Mouse (Mus musculus): ENCODE results near the gene Tspyl2. TPM values are rescaled to one million over a fixed set of nuclear protein-coding genes. Genes with fewer than 3 reads are reported as not detected.
"Not testable (repeated sequence)": the region's sequence is repeated elsewhere in the genome, so short reads cannot be mapped to it uniquely, and the experiment has no call there.

Gene Tspyl2
- polyA plus RNA-seq, 1 experiment from 2014 or later, result 22.4 TPM

DNA sequence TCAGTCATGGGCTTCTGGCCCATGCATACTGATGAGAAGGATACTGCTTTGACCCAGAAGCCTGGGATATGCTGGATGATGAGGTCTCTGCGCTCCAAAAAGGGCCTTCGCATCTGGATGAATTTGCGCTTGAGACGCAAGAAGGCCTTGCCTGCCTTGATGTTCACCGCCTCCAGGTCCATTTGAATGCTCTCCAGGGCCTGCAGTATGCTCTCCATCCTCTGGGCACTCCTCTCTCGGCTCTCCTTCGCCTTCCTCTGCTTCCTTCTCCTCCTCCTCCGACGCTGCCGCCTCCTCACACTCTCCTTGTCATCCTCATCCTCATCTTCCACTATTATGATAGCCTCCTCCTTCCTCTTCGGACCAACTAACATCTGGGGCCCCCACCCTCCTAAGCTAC, 729 bp downstream of the Tspyl2 start:
- H3K4me2 ChIP-seq (ENCODE audit: low read depth, low read length), result peak overlapping the region; percentile 58
- H3K4me1 ChIP-seq (ENCODE audit: control insufficient read depth, insufficient read depth, low read length), result 0 out of 2 replicates have a peak, but pooled peaks cover 5% of the 10 kb centered on the region
- H3K4me3 ChIP-seq (ENCODE audit: low read depth, low read length), result peak overlapping the region; percentile 59
- ATAC-seq (ENCODE audit: low read depth) (no peak), DNase-seq (ENCODE audit: low spot score) (peak; percentile 2)
- H3K9me3 ChIP-seq (ENCODE audit: control insufficient read depth, low read length), result no peaks in the 10 kb centered on the region
- WGBS, result 42% methylated on average over 8 of the region's 11 CpGs
- H3K9ac ChIP-seq (ENCODE audit: low read depth, low read length), result peak overlapping the region; percentile 85
- H3K27me3 ChIP-seq (replicated peaks; ENCODE audit: control insufficient read depth, insufficient read depth, low read length), result peaks cover 58% of the 10 kb centered on the region
- peak overlapping the region; percentile 83 for H3K27ac ChIP-seq (replicated peaks; ENCODE audit: low read depth, low read length)
- peaks cover 23% of the 10 kb centered on the region; the same call in 1 of the 2 replicates for H3K36me3 ChIP-seq (ENCODE audit: control insufficient read depth, insufficient read depth, low read length)

DNA sequence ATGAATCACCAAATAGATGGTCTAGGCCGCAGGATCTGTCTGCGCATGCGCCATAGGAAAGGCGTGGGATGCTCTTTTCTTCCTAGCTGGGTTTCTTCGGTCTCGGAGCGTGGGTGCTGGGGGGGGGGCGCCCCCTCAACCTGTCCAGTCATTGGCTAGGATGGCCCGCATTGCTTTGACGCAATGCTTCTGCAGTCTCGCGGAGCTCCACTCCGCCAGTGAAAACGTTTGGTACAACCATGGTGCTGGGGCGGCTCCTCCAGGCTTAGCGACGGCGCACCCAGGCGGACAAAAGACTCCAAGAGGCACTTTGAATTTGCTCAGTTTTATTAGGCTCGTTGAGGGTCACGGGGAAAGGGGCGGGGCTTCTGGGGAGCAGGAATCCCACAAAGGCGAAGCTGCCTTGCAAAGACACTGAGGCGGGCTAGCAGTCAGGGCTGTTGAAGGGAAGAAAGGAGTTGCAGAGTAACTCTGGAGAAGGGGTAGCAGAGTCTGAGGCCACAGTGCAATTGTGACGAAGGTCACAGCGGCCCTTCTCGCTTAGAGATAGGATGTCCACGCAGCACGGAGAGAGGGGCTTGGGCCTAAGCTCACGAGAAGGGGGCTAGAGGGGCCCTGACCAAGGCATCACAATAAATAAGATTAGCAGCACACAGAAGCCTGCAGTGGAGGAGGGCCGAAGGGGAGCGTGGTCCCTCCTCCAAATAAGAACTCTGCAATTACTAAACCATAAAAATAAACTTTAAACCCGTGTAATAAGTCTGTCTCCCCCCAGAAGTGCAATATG, 5.5 kb downstream of the Tspyl2 start:
- 26% methylated on average over 31 of the region's 33 CpGs for WGBS
- H3K27ac ChIP-seq (replicated peaks; ENCODE audit: low read depth, low read length), result peak overlapping the region; percentile 92
- ATAC-seq (ENCODE audit: low read depth), result peak; percentile 100
- peaks cover 40% of the 10 kb centered on the region; the same call in 1 of the 2 replicates for H3K27me3 ChIP-seq (replicated peaks; ENCODE audit: control insufficient read depth, insufficient read depth, low read length)
- H3K36me3 ChIP-seq (ENCODE audit: control insufficient read depth, insufficient read depth, low read length), result peaks cover 23% of the 10 kb centered on the region; the same call in 1 of the 2 replicates
- H3K4me1 ChIP-seq (ENCODE audit: control insufficient read depth, insufficient read depth, low read length), result 0 out of 2 replicates have a peak, but pooled peaks cover 5% of the 10 kb centered on the region
- peak; percentile 97 for DNase-seq (ENCODE audit: low spot score)
- H3K9ac ChIP-seq (ENCODE audit: low read depth, low read length), result peak overlapping the region; percentile 64
- H3K4me2 ChIP-seq (ENCODE audit: low read depth, low read length), result peak overlapping the region; percentile 49
- H3K4me3 ChIP-seq (ENCODE audit: low read depth, low read length), result peak overlapping the region; percentile 26
- no peaks in the 10 kb centered on the region for H3K9me3 ChIP-seq (ENCODE audit: control insufficient read depth, low read length)

GRCm38 (mm10) chrX:152336123-152336522, 6.1 kb downstream of the Tspyl2 start:
- peak overlapping the region; percentile 49 for H3K4me2 ChIP-seq (ENCODE audit: low read depth, low read length)
- DNase-seq (ENCODE audit: low spot score); H3K9me3 ChIP-seq (ENCODE audit: control insufficient read depth, low read length); H3K9ac ChIP-seq (ENCODE audit: low read depth, low read length); H3K4me1 ChIP-seq (ENCODE audit: control insufficient read depth, insufficient read depth, low read length); ATAC-seq (ENCODE audit: low read depth): not testable (repeated sequence)
- H3K4me3 ChIP-seq (ENCODE audit: low read depth, low read length), result peak overlapping the region; percentile 26
- peaks cover 34% of the 10 kb centered on the region; the same call in 1 of the 2 replicates for H3K27me3 ChIP-seq (replicated peaks; ENCODE audit: control insufficient read depth, insufficient read depth, low read length)
- H3K27ac ChIP-seq (replicated peaks; ENCODE audit: low read depth, low read length), result peak overlapping the region; percentile 92
- H3K36me3 ChIP-seq (ENCODE audit: control insufficient read depth, insufficient read depth, low read length), result peaks cover 23% of the 10 kb centered on the region; the same call in 1 of the 2 replicates
- 43% methylated on average over 4 of the region's 4 CpGs for WGBS

DNA sequence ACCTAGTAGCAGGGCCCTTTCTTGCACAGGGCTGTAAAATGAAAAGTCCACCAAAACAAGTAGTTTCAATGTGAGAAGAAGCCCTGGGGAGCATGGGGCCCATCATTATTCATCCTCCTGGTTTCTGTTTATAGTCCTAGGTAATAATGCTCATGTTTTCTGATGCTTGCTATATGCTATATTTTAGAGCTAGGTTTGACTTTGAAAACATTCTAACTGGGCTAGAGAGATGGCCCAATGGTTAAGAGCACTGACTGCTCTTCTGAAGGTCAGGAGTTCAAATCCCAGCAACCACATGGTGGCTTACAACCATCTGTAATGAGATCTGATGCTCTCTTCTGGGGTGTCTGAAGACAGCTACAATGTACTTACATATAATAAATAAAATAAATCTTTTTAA, 12.8 kb downstream of the Tspyl2 start:
- not testable (repeated sequence) for H3K27ac ChIP-seq (replicated peaks; ENCODE audit: low read depth, low read length); H3K9me3 ChIP-seq (ENCODE audit: control insufficient read depth, low read length); DNase-seq (ENCODE audit: low spot score); H3K4me3 ChIP-seq (ENCODE audit: low read depth, low read length); H3K4me2 ChIP-seq (ENCODE audit: low read depth, low read length); H3K36me3 ChIP-seq (ENCODE audit: control insufficient read depth, insufficient read depth, low read length); H3K9ac ChIP-seq (ENCODE audit: low read depth, low read length); ATAC-seq (ENCODE audit: low read depth); H3K4me1 ChIP-seq (ENCODE audit: control insufficient read depth, insufficient read depth, low read length)
- peaks cover 21% of the 10 kb centered on the region for H3K27me3 ChIP-seq (replicated peaks; ENCODE audit: control insufficient read depth, insufficient read depth, low read length)

DNA sequence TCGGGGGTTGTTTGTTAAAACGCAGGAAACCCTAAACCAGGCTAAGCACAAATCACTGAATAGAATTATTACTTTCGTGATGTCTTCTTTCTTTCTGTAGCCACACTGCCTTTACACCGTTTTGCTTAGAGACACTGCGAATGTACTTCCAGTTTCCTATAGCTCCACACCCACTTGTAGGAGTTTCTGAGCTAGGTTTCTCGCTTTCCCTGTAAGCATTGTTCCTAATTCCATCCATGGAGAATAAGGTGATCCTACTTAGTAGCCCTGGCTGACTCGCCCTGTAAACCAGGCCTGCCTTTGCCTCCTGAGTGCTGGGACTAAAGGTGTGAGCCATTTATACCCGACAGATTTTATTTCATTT, 14.6 kb downstream of the Tspyl2 start:
- Histone ChIP-seq H3K4me2 (ENCODE audit: low read depth, low read length) (peak overlapping the region; percentile 56), H3K9ac (ENCODE audit: low read depth, low read length) (peak overlapping the region; percentile 32; the same call in 1 of the 2 replicates)
- ATAC-seq (ENCODE audit: low read depth), result peak; percentile 26

DNA sequence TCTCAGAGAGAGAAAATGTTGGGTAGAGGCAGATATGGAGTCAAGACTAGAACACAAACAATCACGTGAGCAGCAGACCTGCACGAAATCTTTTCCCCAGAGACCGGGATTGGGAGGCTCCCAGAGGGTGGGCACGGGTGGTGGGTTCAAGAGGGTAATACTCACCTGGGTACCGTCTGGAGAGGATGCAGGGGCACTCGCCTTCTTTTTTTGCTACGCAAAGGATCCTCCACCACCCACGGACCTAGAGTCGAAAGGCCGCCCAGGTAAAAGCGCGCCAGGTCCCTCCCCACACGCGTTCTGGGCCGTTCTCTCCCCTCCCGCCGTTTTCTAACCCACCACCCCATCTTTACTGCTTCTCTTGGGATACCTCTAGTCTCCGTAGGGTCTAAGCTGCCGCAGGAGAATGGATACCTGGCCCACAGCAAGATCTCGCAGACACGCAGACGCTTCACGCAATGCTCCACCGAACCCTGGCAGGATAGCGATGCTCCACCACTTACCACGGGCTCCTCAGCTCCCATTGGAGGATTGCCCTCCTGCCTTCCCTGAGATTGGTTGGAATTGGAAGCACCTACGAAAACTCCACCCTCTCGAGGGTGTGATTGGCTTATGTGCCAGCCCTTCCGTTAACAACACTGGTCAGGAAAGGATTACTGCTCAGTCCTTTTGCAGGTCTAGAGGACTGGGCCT, 15.1 kb downstream of the Tspyl2 start, which contains the start of gene Kantr:
Gene Kantr, minus strand, starts transcription at position 500 of the 693 bp plus-strand sequence.
- Histone ChIP-seq H3K4me1 (ENCODE audit: control insufficient read depth, insufficient read depth, low read length) (no peaks in the 10 kb centered on the region), H3K4me2 (ENCODE audit: low read depth, low read length) (peak within 1 kb of the TSS; percentile 56), H3K9ac (ENCODE audit: low read depth, low read length) (peak within 1 kb of the TSS; percentile 70), H3K4me3 (ENCODE audit: low read depth, low read length) (peak within 1 kb of the TSS; percentile 57), H3K36me3 (ENCODE audit: control insufficient read depth, insufficient read depth, low read length) (no peaks in the 10 kb centered on the region), H3K27ac (replicated peaks; ENCODE audit: low read depth, low read length) (peak within 1 kb of the TSS; percentile 4; the same call in 1 of the 2 replicates), H3K9me3 (ENCODE audit: control insufficient read depth, low read length) (no peaks in the 10 kb centered on the region), H3K27me3 (replicated peaks; ENCODE audit: control insufficient read depth, insufficient read depth, low read length) (peaks cover 18% of the 10 kb centered on the region)
- DNase-seq (ENCODE audit: low spot score) (peak; percentile 95), ATAC-seq (ENCODE audit: low read depth) (peak; percentile 99)
- WGBS, result 8% methylated on average over 25 of the region's 29 CpGs

More for the DNA sequence above, 14.6 kb downstream of the Tspyl2 start:
- no peaks in the 10 kb centered on the region for H3K4me1 ChIP-seq (ENCODE audit: control insufficient read depth, insufficient read depth, low read length)
- H3K36me3 ChIP-seq (ENCODE audit: control insufficient read depth, insufficient read depth, low read length), result no peaks in the 10 kb centered on the region
- no peak for DNase-seq (ENCODE audit: low spot score)
- peak overlapping the region; percentile 57 for H3K4me3 ChIP-seq (ENCODE audit: low read depth, low read length)
- H3K27me3 ChIP-seq (replicated peaks; ENCODE audit: control insufficient read depth, insufficient read depth, low read length), result peaks cover 18% of the 10 kb centered on the region
- WGBS, result 29% methylated on average over 8 of the region's 8 CpGs
- H3K27ac ChIP-seq (replicated peaks; ENCODE audit: low read depth, low read length), result 0 out of 2 replicates have a peak overlapping the region, but pooled peaks have one; percentile 4
- no peaks in the 10 kb centered on the region for H3K9me3 ChIP-seq (ENCODE audit: control insufficient read depth, low read length)

DNA sequence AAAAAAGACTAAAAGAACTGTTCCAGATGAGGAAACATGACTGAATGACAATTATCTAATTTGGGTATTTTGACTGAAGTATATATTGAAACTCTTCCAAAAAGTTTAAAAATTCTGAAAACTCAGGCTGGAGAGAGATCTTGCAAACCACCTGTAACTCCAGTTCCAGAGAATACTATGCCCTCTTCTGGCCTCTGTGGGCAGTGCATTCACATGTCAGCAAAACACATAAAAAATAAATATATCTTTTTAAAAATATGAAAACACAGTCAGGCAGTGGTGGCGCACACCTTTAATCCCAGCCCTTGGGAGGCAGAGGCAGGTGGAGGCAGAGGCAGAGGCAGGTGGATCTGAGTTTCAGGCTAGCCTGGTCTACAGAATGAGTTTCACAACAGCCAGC, 18.6 kb downstream of the Tspyl2 start:
- Histone ChIP-seq H3K27ac (replicated peaks; ENCODE audit: low read depth, low read length) (no peak overlapping the region), H3K27me3 (replicated peaks; ENCODE audit: control insufficient read depth, insufficient read depth, low read length) (peaks cover 11% of the 10 kb centered on the region; the same call in 1 of the 2 replicates), H3K4me1 (ENCODE audit: control insufficient read depth, insufficient read depth, low read length) (no peaks in the 10 kb centered on the region), H3K36me3 (ENCODE audit: control insufficient read depth, insufficient read depth, low read length) (0 out of 2 replicates have a peak, but pooled peaks cover 6% of the 10 kb centered on the region), H3K9ac (ENCODE audit: low read depth, low read length) (no peak overlapping the region), H3K4me3 (ENCODE audit: low read depth, low read length) (no peak overlapping the region), H3K9me3 (ENCODE audit: control insufficient read depth, low read length) (no peaks in the 10 kb centered on the region), H3K4me2 (ENCODE audit: low read depth, low read length) (no peak overlapping the region)
- ATAC-seq (ENCODE audit: low read depth) (no peak), DNase-seq (ENCODE audit: low spot score) (no peak)
- WGBS, result 97% methylated on average over 1 of the region's 1 CpGs

DNA sequence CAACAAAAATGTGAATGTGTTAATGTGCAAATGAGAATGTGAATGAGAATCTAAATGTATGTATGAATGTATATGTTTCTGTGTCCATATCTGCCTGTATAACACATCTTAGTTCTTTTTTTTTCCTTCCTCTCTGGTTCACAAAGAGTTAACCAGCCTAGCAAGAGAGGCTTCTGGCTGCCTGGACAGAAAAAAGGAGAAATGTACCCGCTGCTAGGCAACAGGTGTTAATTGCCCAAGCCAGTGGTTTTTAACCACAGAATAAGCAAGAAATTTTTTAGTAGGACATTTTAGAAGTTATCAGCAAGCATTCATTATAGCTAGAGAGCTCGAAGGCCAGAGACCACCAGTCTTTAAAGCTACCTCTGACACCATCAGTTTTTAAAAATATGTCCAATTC, 19.4 kb downstream of the Tspyl2 start:
- no peaks in the 10 kb centered on the region for H3K9me3 ChIP-seq (ENCODE audit: control insufficient read depth, low read length)
- DNase-seq (ENCODE audit: low spot score), result peak; percentile 3
- H3K27me3 ChIP-seq (replicated peaks; ENCODE audit: control insufficient read depth, insufficient read depth, low read length), result peaks cover 10% of the 10 kb centered on the region; the same call in 1 of the 2 replicates
- ATAC-seq (ENCODE audit: low read depth), result no peak
- no peak overlapping the region for H3K4me2 ChIP-seq (ENCODE audit: low read depth, low read length)
- no peak overlapping the region for H3K4me3 ChIP-seq (ENCODE audit: low read depth, low read length)
- no peak overlapping the region for H3K9ac ChIP-seq (ENCODE audit: low read depth, low read length)
- 0 out of 2 replicates have a peak, but pooled peaks cover 6% of the 10 kb centered on the region for H3K36me3 ChIP-seq (ENCODE audit: control insufficient read depth, insufficient read depth, low read length)
- H3K4me1 ChIP-seq (ENCODE audit: control insufficient read depth, insufficient read depth, low read length), result no peaks in the 10 kb centered on the region
- no peak overlapping the region for H3K27ac ChIP-seq (replicated peaks; ENCODE audit: low read depth, low read length)
- 40% methylated on average over 2 of the region's 2 CpGs for WGBS

Data from embryonic facial prominence, embryonic 14.5 days (tissue).